Mouse (Mus musculus) lung, postnatal 4 days (tissue): ENCODE measurements around the gene Lrrc29.

Experiments used
- DNase-seq, 2 experiments: peaks; one replicate each; pipeline ENCODE4 v3.0.0; 2021

The Lrrc29 gene

GRCm38 (mm10) chr8:105288958-105289732 is 36.9 kb downstream of the Lrrc29 start:
- peak; percentile 96 for DNase-seq

GRCm38 (mm10) chr8:105288231-105288630 is 37.8 kb downstream of the Lrrc29 start:
- DNase-seq: peak in 1 of 2 experiments; percentile 21

DNA sequence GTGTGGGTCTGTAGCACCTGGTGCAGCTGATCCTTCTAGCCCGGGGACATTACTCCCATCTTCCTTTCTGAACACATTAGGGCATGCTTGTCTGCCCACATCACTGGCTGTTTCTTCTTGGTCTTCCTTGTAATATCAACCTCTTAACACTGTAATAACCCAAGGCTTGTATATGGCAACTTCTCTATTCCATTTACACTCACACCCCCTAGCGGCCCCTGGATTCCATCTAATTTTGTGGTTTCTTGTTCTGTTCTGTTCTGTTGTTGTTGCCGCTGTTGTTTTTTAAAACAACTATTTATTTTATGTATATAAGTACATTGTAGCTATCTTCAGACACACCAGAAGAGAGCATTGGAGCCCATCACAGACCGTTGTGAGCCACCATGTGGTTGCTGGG is 39.2 kb downstream of the Lrrc29 start:
- no peak for DNase-seq

DNA sequence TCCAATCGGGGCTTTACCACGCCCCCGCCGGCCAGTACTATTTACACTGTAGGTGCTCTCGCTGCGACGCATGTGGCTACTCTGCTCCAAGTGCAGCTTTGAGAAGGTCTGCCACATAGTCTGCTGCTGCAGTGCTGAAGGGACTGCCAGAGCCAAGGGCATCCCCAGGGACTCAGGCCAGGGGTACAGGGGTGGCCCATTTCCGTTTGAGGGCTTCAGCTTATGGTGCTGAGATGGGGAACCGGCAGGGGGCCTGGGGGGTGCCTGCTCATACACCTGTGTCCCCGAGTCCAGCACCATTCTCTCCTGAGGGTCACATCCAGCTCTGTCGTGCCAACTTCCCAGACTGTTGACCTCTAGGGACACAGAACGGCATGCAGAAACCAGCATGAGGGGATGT is 40.6 kb downstream of the Lrrc29 start:
- DNase-seq: peak in 1 of 2 experiments; percentile 18

DNA sequence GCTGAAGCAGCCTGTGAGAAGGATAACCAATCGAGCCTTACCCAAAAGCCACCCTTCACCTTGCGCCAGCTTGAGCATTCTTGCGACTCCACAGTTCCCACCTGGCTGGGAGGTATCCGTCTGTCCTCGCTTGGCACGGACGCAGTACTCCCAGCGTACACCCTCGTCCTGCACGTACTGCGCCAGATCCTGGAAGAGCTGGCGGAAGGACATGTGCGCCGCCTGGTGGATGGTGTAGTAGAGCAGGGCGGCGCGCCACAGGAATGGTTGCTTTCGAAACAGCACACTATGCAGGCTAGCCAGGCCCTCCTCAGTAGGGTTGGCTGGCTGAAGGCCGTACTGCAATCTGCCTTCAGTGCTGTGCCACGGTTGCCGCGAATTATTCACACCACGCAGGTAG is 43.0 kb downstream of the Lrrc29 start:
- DNase-seq: peak; percentile 77 to 80

- DNase-seq: no peak
Observed at GRCm38 (mm10) chr8:105282239-105282638, 43.8 kb downstream of the Lrrc29 start.

- DNase-seq: peak; percentile 55 to 86
Observed at GRCm38 (mm10) chr8:105281821-105282220, 44.3 kb downstream of the Lrrc29 start.

DNA sequence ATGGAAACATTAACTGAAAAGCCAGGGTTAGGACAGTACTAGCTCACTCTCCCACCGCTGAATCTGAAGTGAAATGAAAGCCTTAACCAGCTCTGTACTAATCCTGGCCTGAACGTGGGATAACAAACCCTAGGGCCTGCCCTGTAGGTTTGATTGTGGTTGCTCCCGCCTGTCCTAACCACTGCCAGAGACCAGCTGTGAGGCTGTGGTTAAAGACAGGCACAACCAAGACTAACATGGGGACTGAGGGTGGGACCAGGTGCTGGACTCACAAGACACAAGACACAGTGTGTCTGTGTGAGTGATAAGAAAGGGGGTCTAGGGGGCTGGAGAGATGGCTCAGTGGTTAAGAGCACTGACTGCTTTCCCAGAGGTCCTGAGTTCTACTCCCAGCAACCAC is 45.5 kb downstream of the Lrrc29 start:
- no peak for DNase-seq

DNA sequence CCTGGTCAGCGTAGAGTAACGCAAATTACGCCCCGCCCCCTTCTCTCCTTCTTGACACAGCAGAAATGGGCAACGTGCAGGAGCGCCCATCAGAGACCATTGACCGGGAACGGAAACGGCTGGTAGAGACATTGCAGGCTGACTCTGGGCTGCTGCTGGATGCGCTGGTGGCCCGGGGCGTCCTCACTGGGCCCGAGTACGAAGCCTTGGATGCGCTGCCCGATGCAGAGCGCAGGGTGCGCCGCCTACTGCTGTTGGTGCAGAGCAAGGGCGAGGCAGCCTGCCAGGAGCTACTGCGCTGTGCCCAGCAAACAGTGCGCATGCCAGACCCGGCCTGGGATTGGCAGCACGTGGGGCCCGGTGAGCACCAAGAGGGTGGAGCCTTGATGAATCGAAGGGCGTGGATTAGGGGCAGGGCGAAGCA is 47.2 kb downstream of the Lrrc29 start:
- DNase-seq: peak; percentile 79 to 88

GRCm38 (mm10) chr8:105276292-105277120 is 49.6 kb downstream of the Lrrc29 start:
- DNase-seq: peak; percentile 72 to 73

DNA sequence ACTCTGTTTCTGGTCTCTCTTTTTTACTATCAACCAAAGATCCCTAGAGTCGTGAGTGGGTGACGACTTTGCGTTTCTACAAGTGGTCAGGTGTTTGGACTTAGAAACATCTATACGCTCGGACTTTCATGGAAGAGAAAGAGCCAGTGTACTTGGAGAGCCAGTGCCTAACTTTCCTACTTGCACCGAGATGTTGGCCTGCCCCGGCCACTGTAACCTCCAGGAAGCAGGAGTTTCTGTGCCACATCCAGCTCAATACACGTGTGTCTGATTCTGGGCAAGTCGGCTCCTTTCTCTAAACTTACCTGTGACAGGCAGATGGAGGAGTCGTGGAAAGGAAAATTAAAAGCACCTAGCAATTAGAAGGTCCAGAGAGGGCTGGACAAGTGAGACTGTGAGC is 50.2 kb downstream of the Lrrc29 start, which contains the start of gene Nol3:
Gene Nol3 (plus strand): TSS at position 301 of the 400 bp plus-strand sequence.
- DNase-seq: no peak

- peak in 1 of 2 experiments; percentile 20 for DNase-seq
Observed at GRCm38 (mm10) chr8:105275387-105275786, 50.7 kb downstream of the Lrrc29 start.

- peak in 1 of 2 experiments; percentile 27 for DNase-seq
Observed at GRCm38 (mm10) chr8:105270916-105271186, 55.2 kb downstream of the Lrrc29 start.

- peak in 1 of 2 experiments; percentile 24 for DNase-seq
Observed at GRCm38 (mm10) chr8:105270101-105270915, 55.8 kb downstream of the Lrrc29 start.

DNA sequence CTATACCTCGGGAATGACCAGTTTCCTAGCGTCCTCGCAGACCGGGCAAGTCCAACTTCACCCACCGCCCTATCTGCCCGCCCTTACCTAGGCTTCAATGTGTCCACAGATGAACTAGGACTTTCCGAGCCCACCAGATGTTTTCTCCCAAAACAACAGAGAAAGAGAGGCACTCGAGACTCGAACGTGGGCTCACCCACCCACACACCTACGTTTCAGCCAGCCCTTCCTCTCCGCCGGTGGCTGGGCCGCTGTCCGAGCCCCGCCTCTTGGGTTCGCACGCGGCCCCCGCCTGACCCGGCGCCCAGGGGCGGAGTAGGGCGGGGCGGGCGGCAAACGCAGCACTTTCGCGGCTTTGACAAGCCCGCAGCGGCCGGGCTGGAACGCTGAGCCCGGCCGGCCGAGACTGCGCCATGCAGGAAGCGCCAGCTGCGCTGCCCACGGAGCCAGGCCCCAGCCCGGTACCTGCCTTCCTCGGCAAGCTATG is 56.6 kb downstream of the Lrrc29 start, which contains the start of gene Hsf4:
Gene Hsf4 (plus strand): TSS at position 341 of the 487 bp plus-strand sequence.
- peak; percentile 77 to 88 for DNase-seq

DNA sequence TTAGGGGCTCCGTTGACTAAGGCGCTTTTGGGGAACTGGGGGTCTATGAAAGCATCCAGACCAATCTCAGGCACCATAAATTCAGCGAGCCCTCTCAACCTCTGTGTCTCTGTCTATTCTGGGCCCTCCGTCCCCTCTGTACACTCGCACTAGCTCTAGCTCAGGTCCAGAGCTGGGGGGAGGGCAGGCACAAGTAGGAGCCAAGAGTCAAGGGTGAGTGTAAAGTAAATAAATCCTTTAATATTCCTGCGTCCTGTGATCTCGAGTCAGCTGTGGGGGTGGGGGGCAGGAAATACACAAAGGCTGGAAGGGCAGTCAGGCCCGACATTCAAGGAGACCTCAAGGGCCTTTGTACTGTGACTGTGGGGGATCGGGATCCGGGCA is 57.0 kb downstream of the Lrrc29 start:
- peak; percentile 57 to 80 for DNase-seq

GRCm38 (mm10) chr8:105268342-105269074 is 57.6 kb downstream of the Lrrc29 start:
- DNase-seq: peak; percentile 56 to 76

DNA sequence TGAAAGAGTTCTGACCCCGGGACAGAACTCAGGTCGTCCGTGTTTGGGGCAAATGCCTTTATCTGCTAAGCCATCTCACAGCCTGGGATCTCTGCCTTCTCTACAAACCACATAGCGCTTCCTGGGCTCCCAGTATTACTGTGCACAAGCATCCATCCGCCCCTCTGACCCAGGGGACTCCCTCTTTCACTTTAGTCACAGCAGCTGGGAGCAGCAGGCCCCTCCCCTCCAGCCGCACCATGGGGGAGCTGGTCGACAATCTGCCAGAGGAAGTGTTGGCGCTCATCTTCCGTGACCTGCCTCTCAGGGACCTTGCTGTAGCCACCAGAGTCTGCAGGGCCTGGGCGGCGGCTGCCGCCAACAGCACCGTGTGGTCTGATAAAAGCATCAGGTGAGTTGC is 59.3 kb downstream of the Lrrc29 start:
- peak in 1 of 2 experiments; percentile 39 for DNase-seq

GRCm38 (mm10) chr8:105265128-105265527 is 61.0 kb downstream of the Lrrc29 start:
- peak; percentile 44 to 50 for DNase-seq

DNA sequence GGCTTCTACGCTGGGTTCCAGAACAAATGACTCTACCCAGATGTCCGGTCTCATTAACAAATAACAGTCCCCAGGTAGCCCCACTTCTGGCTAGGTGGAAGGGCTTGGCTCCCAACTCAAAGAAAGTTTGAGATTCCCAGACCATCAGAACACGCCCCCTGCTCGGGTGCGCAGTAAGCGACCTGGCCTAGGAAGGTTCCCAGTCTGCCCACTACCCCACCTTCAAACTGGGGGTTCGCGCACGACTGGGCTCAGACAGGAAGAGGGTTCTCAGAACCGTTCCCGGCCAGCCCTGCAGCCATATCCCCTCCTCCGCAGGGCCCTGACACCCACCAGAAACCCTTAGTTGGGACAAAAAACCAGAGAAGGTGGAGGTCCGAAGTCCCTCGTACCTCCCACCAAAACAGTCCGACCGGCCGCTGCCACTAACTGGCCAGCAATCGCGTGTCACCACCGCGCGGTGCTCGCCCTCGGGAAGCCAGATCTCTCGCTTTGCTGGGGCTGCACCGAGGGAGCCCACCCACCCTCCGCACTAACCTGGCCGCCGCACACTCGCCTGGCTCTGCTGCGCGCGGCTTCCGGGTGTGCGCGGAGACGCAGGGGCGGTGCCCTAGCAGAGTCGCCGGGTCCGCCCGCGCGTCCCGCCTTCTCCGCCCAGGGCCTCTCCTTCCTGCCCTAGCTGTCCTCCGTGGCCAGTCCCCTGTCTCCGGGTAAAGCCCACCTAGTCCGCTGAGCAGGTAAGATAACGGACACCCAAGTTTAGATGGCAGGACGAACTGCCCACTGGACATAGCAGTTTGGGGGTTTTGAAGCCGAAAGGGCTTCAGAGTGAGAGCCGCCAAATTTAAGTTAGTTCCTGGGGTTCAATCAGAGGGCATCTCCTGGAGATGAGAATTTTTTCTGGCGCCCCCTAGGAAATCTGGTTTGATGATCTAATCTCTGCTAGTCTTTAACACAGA is 61.8 kb downstream of the Lrrc29 start, which contains the start of the genes Tradd and Fbxl8:
Gene Tradd (minus strand): TSS at position 586 of the 959 bp plus-strand sequence.
Gene Fbxl8 (plus strand): TSS at position 625 of the 959 bp plus-strand sequence.
- peak; percentile 84 to 88 for DNase-seq
